Comparison of ENCODE assay signal across 8 mouse cellular contexts in genomic region chr7:44983944-44984832, GRCm38 (mm10). TPM values are rescaled to one million over a fixed set of nuclear protein-coding genes. Genes with fewer than 3 reads are reported as not detected.
DNase-seq lines count a peak whose midpoint lies in the region; ATAC-seq and TF ChIP-seq lines count a peak whose summit lies in the region.

No protein-coding gene starts in this region.

- TF ChIP-seq RAD21 in CH12.LX (IDR thresholded peaks at IDR 0.05; ENCODE audit: low read depth, low read length) = no peak

- peak; percentile 64 for DNase-seq in gastrocnemius, adult 18-20 months (ENCODE audit: low spot score)
- no peak for DNase-seq in gastrocnemius, postnatal 36 days
- no peak for DNase-seq in CH12.LX (ENCODE audit: extremely low read depth)
- DNase-seq in gastrocnemius, postnatal 25 days = peak; percentile 56
- no peak for DNase-seq in layer of hippocampus, adult 2 months (ENCODE audit: low spot score in 2 of 2)
- DNase-seq in urinary bladder, adult 18-20 months (ENCODE audit: low spot score in 2 of 2) = no peak

- in situ Hi-C loops in CH12.LX (cut with MboI; ENCODE audit: low pct_ligation_motif_present, low pct_unique_long_range_greater_than_20kb, low sequenced_read_pairs) = no loop called here

- WGBS in liver, embryonic 15.5 days (ENCODE audit: insufficient replicate concordance) = 78% methylated on average over 7 of the region's 7 CpGs

- H3K9me3 ChIP-seq in CH12.LX (replicated peaks; ENCODE audit: low read length) = no peaks in the 10 kb centered on the region
- H3K9me3 ChIP-seq in liver, embryonic 15.5 days (replicated peaks) = no peaks in the 10 kb centered on the region

- intact Hi-C loops in gastrocnemius, postnatal 36 days (cut with DNase I) = loop anchor here (5.0 kb wide), 2 partner anchors 88 to 153 kb away; partner anchors contain the start of genes Flt3l and Gm45713

- no peak for ATAC-seq in liver, embryonic 15.5 days (ENCODE audit: insufficient read depth)
- ATAC-seq in CD4-positive, CD25-positive, alpha-beta regulatory T cell, adult 4 months = no peak

- TF ChIP-seq CTCF in CH12.LX (conservative IDR thresholded peaks at IDR 0.05 in 1 of 2, IDR thresholded peaks at IDR 0.05 in 1 of 2; ENCODE audit: low read depth in 2 of 2, low read length in 2 of 2) = no peak
- TF ChIP-seq CTCF in layer of hippocampus, adult 2 months (conservative IDR thresholded peaks at IDR 0.05) = no peak

- H3K9ac ChIP-seq in CH12.LX (ENCODE audit: insufficient read depth, low read depth) = peak overlapping the region; percentile 92; the same call in 1 of the 2 replicates
- no peak overlapping the region for H3K9ac ChIP-seq in liver, embryonic 15.5 days

- H3K4me2 ChIP-seq in CH12.LX (ENCODE audit: insufficient read depth, low read depth, poor library complexity, severe bottlenecking) = peak overlapping the region; percentile 60
- H3K4me2 ChIP-seq in liver, embryonic 15.5 days = peak overlapping the region; percentile 99

- dilution Hi-C loops in CH12.LX (cut with MboI; ENCODE audit: extremely low pct_ligation_motif_present, extremely low pct_unique_long_range_greater_than_20kb, low sequenced_read_pairs) = no loop called here

- H3K27ac ChIP-seq in CH12.LX (ENCODE audit: insufficient read depth, low read depth) = peak overlapping the region; percentile 38
- peak overlapping the region; percentile 90 for H3K27ac ChIP-seq in liver, embryonic 15.5 days (replicated peaks)
- H3K27ac ChIP-seq in layer of hippocampus, adult 2 months = no peak overlapping the region

- no peaks in the 10 kb centered on the region for H3K27me3 ChIP-seq in CH12.LX (replicated peaks)
- no peaks in the 10 kb centered on the region for H3K27me3 ChIP-seq in liver, embryonic 15.5 days

- H3K4me3 ChIP-seq in CH12.LX (replicated peaks in 1 of 3; ENCODE audit: low read depth in 2 of 3, low read length in 2 of 3, poor library complexity in 1 of 3) = peak overlapping the region in 2 of 3 experiments; percentile 87 to 99
- peak overlapping the region; percentile 95 for H3K4me3 ChIP-seq in liver, embryonic 15.5 days (replicated peaks)
- H3K4me3 ChIP-seq in layer of hippocampus, adult 2 months = no peak overlapping the region

- H3K79me2 ChIP-seq in CH12.LX (replicated peaks; ENCODE audit: control insufficient read depth, extremely low read depth, insufficient read depth, poor library complexity, severe bottlenecking) = peaks cover 54% of the 10 kb centered on the region

- H3K4me1 ChIP-seq in CH12.LX (ENCODE audit: control insufficient read depth in 1 of 2, insufficient read depth in 2 of 2) = peaks cover 11 to 32% of the 10 kb centered on the region in 2 experiments
- H3K4me1 ChIP-seq in liver, embryonic 15.5 days (replicated peaks) = peaks cover 52% of the 10 kb centered on the region

- H3K36me3 ChIP-seq in CH12.LX (replicated peaks in 1 of 2; ENCODE audit: control insufficient read depth in 1 of 2, insufficient read depth in 1 of 2, low read length in 1 of 2) = peaks cover 32 to 58% of the 10 kb centered on the region in 2 experiments
- peaks cover 31% of the 10 kb centered on the region for H3K36me3 ChIP-seq in liver, embryonic 15.5 days (replicated peaks)

- TF ChIP-seq POLR2A in CH12.LX (IDR thresholded peaks at IDR 0.05; ENCODE audit: low read depth, low read length) = no peak; the same call in 1 of the 2 replicates

- no peak for TF ChIP-seq EP300 in CH12.LX (IDR thresholded peaks at IDR 0.05; ENCODE audit: low read length)

TF ChIP-seq in CH12.LX, 34 proteins besides CTCF, POLR2A, EP300 and RAD21:
- TF ChIP-seq NRF1 (IDR thresholded peaks at IDR 0.05; ENCODE audit: low read depth, low read length) = no peak
- no peak for TF ChIP-seq MAZ (IDR thresholded peaks at IDR 0.05; ENCODE audit: low read depth, low read length)
- no peak for TF ChIP-seq SIN3A (IDR thresholded peaks at IDR 0.05; ENCODE audit: low read length)
- no peak for TF ChIP-seq GABPA (IDR thresholded peaks at IDR 0.05; ENCODE audit: insufficient replicate concordance, low read depth, low read length)
- no peak for TF ChIP-seq POLR2AphosphoS2 (IDR thresholded peaks at IDR 0.05; ENCODE audit: low read depth, low read length)
- no peak for TF ChIP-seq BHLHE40 (IDR thresholded peaks at IDR 0.05; ENCODE audit: low read depth, low read length)
- TF ChIP-seq MAX (IDR thresholded peaks at IDR 0.05; ENCODE audit: low read length) = no peak
- TF ChIP-seq JUND (conservative IDR thresholded peaks at IDR 0.05; ENCODE audit: low read depth, low read length) = no peak
- TF ChIP-seq ZC3H11A (IDR thresholded peaks at IDR 0.05; ENCODE audit: low read depth, low read length) = no peak
- TF ChIP-seq USF1 (IDR thresholded peaks at IDR 0.05; ENCODE audit: low read depth, low read length) = no peak
- TF ChIP-seq ZKSCAN1 (IDR thresholded peaks at IDR 0.05; ENCODE audit: borderline replicate concordance, low read depth, low read length) = no peak
- no peak for TF ChIP-seq TBP (conservative IDR thresholded peaks at IDR 0.05; ENCODE audit: low read depth, low read length)
- no peak for TF ChIP-seq PAX5 (IDR thresholded peaks at IDR 0.05; ENCODE audit: low read length)
- no peak for TF ChIP-seq RCOR1 (conservative IDR thresholded peaks at IDR 0.05; ENCODE audit: low read depth, low read length)
- TF ChIP-seq JUN (IDR thresholded peaks at IDR 0.05; ENCODE audit: insufficient read depth, low read depth, low read length) = no peak
- TF ChIP-seq TCF12 (IDR thresholded peaks at IDR 0.05; ENCODE audit: low read depth, low read length) = no peak
- TF ChIP-seq E2F4 (IDR thresholded peaks at IDR 0.05; ENCODE audit: insufficient replicate concordance, low read depth, low read length) = no peak
- TF ChIP-seq KAT2A (IDR thresholded peaks at IDR 0.05; ENCODE audit: insufficient replicate concordance, low read length) = no peak
- no peak for TF ChIP-seq MYC (IDR thresholded peaks at IDR 0.05; ENCODE audit: low read depth, low read length)
- TF ChIP-seq MEF2A (IDR thresholded peaks at IDR 0.05; ENCODE audit: borderline replicate concordance, low read depth, low read length) = no peak
TF ChIP-seq in CH12.LX: peak in this region for 0.

RNA-seq across cellular contexts. Expression of gene Prmt1, which starts 2.2 kb away (rescaled TPM):
- total RNA-seq in gastrocnemius, adult 18-20 months (2021) = 100 to 1,000 TPM; 119 to 139 TPM
- total RNA-seq in gastrocnemius, postnatal 36 days (2021) = 100 to 1,000 TPM; 105 to 123 TPM
- total RNA-seq in CH12.LX (2012; rRNA removed) (340 and 407 TPM in 2 replicates), CH12.LX (2014; rRNA removed) (220 and 231 TPM in 2 replicates)
- polyA plus RNA-seq in CH12.LX (2012; ENCODE audit: insufficient read length, low read depth) = 608 and 642 TPM in 2 replicates
- 100 to 1,000 TPM; 119 to 142 TPM for total RNA-seq in gastrocnemius, postnatal 25 days (2021)
- 111 and 114 TPM in 2 replicates for polyA plus RNA-seq in liver, embryonic 15.5 days (2015; fragmentation: Nextera tagmentation; extraction: Ambion mirVana)
- 100 to 1,000 TPM in 1 of 2 experiments, 10 to 100 TPM in 1; 39.7 to 114 TPM for polyA plus RNA-seq in CD4-positive, CD25-positive, alpha-beta regulatory T cell, adult 4 months (2017; shearing (Covaris generic))
- total RNA-seq in layer of hippocampus, adult 2 months (2021) = 100 to 1,000 TPM; 165 to 171 TPM

RNA-seq across cellular contexts. Expression of gene Cpt1c, which starts 9.5 kb away (rescaled TPM):
- 1 to 10 TPM in 1 of 2 experiments, under 1 TPM in 1; 0.64 to 1.4 TPM for total RNA-seq in gastrocnemius, adult 18-20 months (2021)
- total RNA-seq in gastrocnemius, postnatal 36 days (2021) = 1 to 10 TPM; 1.2 to 1.8 TPM
- total RNA-seq in CH12.LX (2012; rRNA removed) (3.6 and 4.5 TPM in 2 replicates), CH12.LX (2014; rRNA removed) (10.2 and 10.3 TPM in 2 replicates)
- 10.4 and 12.7 TPM in 2 replicates for polyA plus RNA-seq in CH12.LX (2012; ENCODE audit: insufficient read length, low read depth)
- total RNA-seq in gastrocnemius, postnatal 25 days (2021) = 1 to 10 TPM; 1.6 to 2.0 TPM
- 1.5 and 1.6 TPM in 2 replicates for polyA plus RNA-seq in liver, embryonic 15.5 days (2015; fragmentation: Nextera tagmentation; extraction: Ambion mirVana)
- polyA plus RNA-seq in CD4-positive, CD25-positive, alpha-beta regulatory T cell, adult 4 months (2017; shearing (Covaris generic)) = under 1 TPM; 0.36 to 0.92 TPM
- total RNA-seq in layer of hippocampus, adult 2 months (2021) = 100 to 1,000 TPM; 138 to 140 TPM

RNA-seq across cellular contexts. Expression of gene Irf3, which starts 13.3 kb away (rescaled TPM):
- total RNA-seq in gastrocnemius, adult 18-20 months (2021) = 10 to 100 TPM; 15.0 to 19.1 TPM
- 10 to 100 TPM; 18.3 to 20.3 TPM for total RNA-seq in gastrocnemius, postnatal 36 days (2021)
- total RNA-seq in CH12.LX (2012; rRNA removed) = 56.5 and 65.0 TPM in 2 replicates
- total RNA-seq in CH12.LX (2014; rRNA removed) = 33.5 and 39.0 TPM in 2 replicates
- polyA plus RNA-seq in CH12.LX (2012; ENCODE audit: insufficient read length, low read depth) = 79.7 and 87.7 TPM in 2 replicates
- total RNA-seq in gastrocnemius, postnatal 25 days (2021) = 10 to 100 TPM; 16.1 to 20.9 TPM
- 39.4 and 47.2 TPM in 2 replicates for polyA plus RNA-seq in liver, embryonic 15.5 days (2015; fragmentation: Nextera tagmentation; extraction: Ambion mirVana)
- polyA plus RNA-seq in CD4-positive, CD25-positive, alpha-beta regulatory T cell, adult 4 months (2017; shearing (Covaris generic)) = 100 to 1,000 TPM; 117 to 147 TPM
- 10 to 100 TPM; 38.4 to 42.7 TPM for total RNA-seq in layer of hippocampus, adult 2 months (2021)

RNA-seq across cellular contexts. Expression of gene Bcl2l12, which starts 14.3 kb away (rescaled TPM):
- total RNA-seq in gastrocnemius, adult 18-20 months (2021) = 1 to 10 TPM; 8.4 to 8.5 TPM
- 1 to 10 TPM; 8.0 to 8.9 TPM for total RNA-seq in gastrocnemius, postnatal 36 days (2021)
- total RNA-seq in CH12.LX (2012; rRNA removed) (11.8 and 12.0 TPM in 2 replicates), CH12.LX (2014; rRNA removed) (9.2 and 9.8 TPM in 2 replicates)
- polyA plus RNA-seq in CH12.LX (2012; ENCODE audit: insufficient read length, low read depth) = 10.8 and 12.6 TPM in 2 replicates
- total RNA-seq in gastrocnemius, postnatal 25 days (2021) = 1 to 10 TPM; 7.4 to 9.6 TPM
- polyA plus RNA-seq in liver, embryonic 15.5 days (2015; fragmentation: Nextera tagmentation; extraction: Ambion mirVana) = 12.3 and 13.7 TPM in 2 replicates
- polyA plus RNA-seq in CD4-positive, CD25-positive, alpha-beta regulatory T cell, adult 4 months (2017; shearing (Covaris generic)) = 10 to 100 TPM; 23.6 to 30.1 TPM
- total RNA-seq in layer of hippocampus, adult 2 months (2021) = 1 to 10 TPM; 2.5 to 3.7 TPM

RNA-seq across cellular contexts. Expression of gene Scaf1, which starts 32.0 kb away (rescaled TPM):
- total RNA-seq in gastrocnemius, adult 18-20 months (2021) = 10 to 100 TPM; 41.3 to 46.2 TPM
- 10 to 100 TPM; 36.9 to 40.2 TPM for total RNA-seq in gastrocnemius, postnatal 36 days (2021)
- total RNA-seq in CH12.LX (2012; rRNA removed) (15.5 and 18.2 TPM in 2 replicates), CH12.LX (2014; rRNA removed) (5.4 and 6.1 TPM in 2 replicates)
- 38.9 and 41.9 TPM in 2 replicates for polyA plus RNA-seq in CH12.LX (2012; ENCODE audit: insufficient read length, low read depth)
- 10 to 100 TPM; 35.8 to 38.1 TPM for total RNA-seq in gastrocnemius, postnatal 25 days (2021)
- 10.4 and 11.9 TPM in 2 replicates for polyA plus RNA-seq in liver, embryonic 15.5 days (2015; fragmentation: Nextera tagmentation; extraction: Ambion mirVana)
- polyA plus RNA-seq in CD4-positive, CD25-positive, alpha-beta regulatory T cell, adult 4 months (2017; shearing (Covaris generic)) = 1 to 10 TPM; 7.0 to 9.3 TPM
- total RNA-seq in layer of hippocampus, adult 2 months (2021) = 100 to 1,000 TPM; 166 to 168 TPM

Comparison
In these comparisons a context has a peak if more than half of its experiments do, and no peak if none do; other contexts are left out.
1. DNase-seq: peak in gastrocnemius, adult 18-20 months (single experiment) and gastrocnemius, postnatal 25 days (single experiment); none in gastrocnemius, postnatal 36 days (0 of 2), CH12.LX (single experiment), layer of hippocampus, adult 2 months (0 of 2) and urinary bladder, adult 18-20 months (0 of 2).
2. RNA of gene Cpt1c, which starts 9.5 kb away (total RNA-seq): 138 to 140 TPM in layer of hippocampus, adult 2 months; 3.6 to 10.3 TPM in CH12.LX, 1.6 to 2.0 TPM in gastrocnemius, postnatal 25 days, 1.2 to 1.8 TPM in gastrocnemius, postnatal 36 days and 0.64 to 1.4 TPM in gastrocnemius, adult 18-20 months; every median in the first group is over 10 times any median in the second.